Mouse (Mus musculus) CD4-positive, CD25-positive, alpha-beta regulatory T cell, adult 2 months (primary cell): ENCODE results near the gene Aldh3a2.
"Not testable (repeated sequence)": the region's sequence is repeated elsewhere in the genome, so short reads cannot be mapped to it uniquely, and the experiment has no call there.

Experiments
- DNase-seq: peaks from one replicate; pipeline ENCODE4 v3.0.0-alpha.2; 2012; ENCODE audit warnings: low read depth, low spot score

Aldh3a2 gene

GRCm38 (mm10) chr11:61215936-61216335, 51.3 kb downstream of the Aldh3a2 start:
- no peak for DNase-seq

GRCm38 (mm10) chr11:61212102-61212501, 55.2 kb downstream of the Aldh3a2 start:
- peak; percentile 14 for DNase-seq

- DNase-seq, result no peak
Observed at GRCm38 (mm10) chr11:61208316-61208715, 58.9 kb downstream of the Aldh3a2 start.

- no peak for DNase-seq
Observed at GRCm38 (mm10) chr11:61207487-61208246, 59.6 kb downstream of the Aldh3a2 start, which contains the start of gene Aldh3a1. Gene Aldh3a1, plus strand, starts transcription at chr11:61207537.

GRCm38 (mm10) chr11:61206136-61206535, 61.1 kb downstream of the Aldh3a2 start:
- no peak for DNase-seq

- no peak for DNase-seq
Observed at GRCm38 (mm10) chr11:61205167-61205950, 61.9 kb downstream of the Aldh3a2 start.

- no peak for DNase-seq
Observed at GRCm38 (mm10) chr11:61202810-61203209, 64.5 kb downstream of the Aldh3a2 start.

- DNase-seq, result no peak
Observed at GRCm38 (mm10) chr11:61202186-61202585, 65.1 kb downstream of the Aldh3a2 start.

GRCm38 (mm10) chr11:61199620-61200362, 67.5 kb downstream of the Aldh3a2 start:
- no peak for DNase-seq

- no peak for DNase-seq
Observed at GRCm38 (mm10) chr11:61197935-61198334, 69.3 kb downstream of the Aldh3a2 start.

GRCm38 (mm10) chr11:61196616-61197353, 70.5 kb downstream of the Aldh3a2 start:
- no peak for DNase-seq

- peak; percentile 88 for DNase-seq
Observed at GRCm38 (mm10) chr11:61193392-61193791, 73.9 kb downstream of the Aldh3a2 start.

GRCm38 (mm10) chr11:61192779-61193178, 74.5 kb downstream of the Aldh3a2 start:
- DNase-seq, result no peak

- DNase-seq, result not testable (repeated sequence)
Observed at GRCm38 (mm10) chr11:61192123-61192522, 75.1 kb downstream of the Aldh3a2 start.

- DNase-seq, result no peak
Observed at GRCm38 (mm10) chr11:61190776-61191175, 76.5 kb downstream of the Aldh3a2 start.

GRCm38 (mm10) chr11:61183820-61184219, 83.4 kb downstream of the Aldh3a2 start:
- no peak for DNase-seq

- DNase-seq, result no peak
Observed at GRCm38 (mm10) chr11:61181624-61182023, 85.6 kb downstream of the Aldh3a2 start.

GRCm38 (mm10) chr11:61180361-61180760, 86.9 kb downstream of the Aldh3a2 start:
- no peak for DNase-seq

GRCm38 (mm10) chr11:61176321-61176720, 90.9 kb downstream of the Aldh3a2 start:
- DNase-seq, result no peak

- no peak for DNase-seq
Observed at GRCm38 (mm10) chr11:61175778-61176177, 91.5 kb downstream of the Aldh3a2 start.
